Mouse (Mus musculus) adrenal gland (tissue): Measurements from ENCODE around the gene Snta1.
"Not testable (repeated sequence)": the region's sequence is repeated elsewhere in the genome, so short reads cannot be mapped to it uniquely, and the experiment has no call there.

Source experiments
- intact Hi-C: fragments of 180-260 bp; cut with DNase I; formaldehyde crosslinking; loops from one replicate; pipeline ENCODE4 v1.15.1; 2025

Snta1 gene

DNA sequence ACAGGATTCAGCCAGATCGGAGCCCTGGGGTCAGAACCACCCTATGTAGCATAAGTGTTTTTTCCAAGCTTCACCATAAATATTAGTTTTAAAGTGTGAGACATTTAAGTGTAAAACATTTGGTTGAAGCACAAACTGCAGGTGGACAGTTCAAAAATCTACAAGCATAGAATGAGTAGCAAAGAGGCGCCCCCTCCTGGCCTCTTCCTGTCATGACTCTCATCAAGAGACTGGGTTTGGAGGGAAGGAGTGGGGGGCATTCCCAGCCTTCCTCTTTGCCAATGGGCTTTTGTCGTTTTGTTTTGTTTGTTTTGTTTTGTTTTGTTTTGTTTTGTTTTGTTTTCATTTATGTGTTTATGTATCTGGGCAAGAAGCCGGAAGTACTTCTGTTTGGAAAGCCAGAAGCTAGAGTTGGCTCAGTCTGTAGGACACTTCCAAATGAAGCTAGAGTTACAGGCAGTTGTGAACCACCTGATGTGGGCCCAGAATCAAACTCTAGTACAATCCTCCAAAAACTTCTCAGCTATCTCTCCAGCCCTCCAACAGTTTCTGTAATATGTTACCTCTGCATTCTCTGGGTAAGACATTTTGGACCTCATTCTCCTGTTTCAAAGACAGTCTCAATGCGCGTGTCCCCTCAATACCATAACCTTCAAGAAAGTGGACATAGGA lies 33.8 kb downstream of the Snta1 start:
- intact Hi-C loops = loop anchor here (10.0 kb wide), 1 partner anchor 159 kb away; no protein-coding TSS in a partner anchor

DNA sequence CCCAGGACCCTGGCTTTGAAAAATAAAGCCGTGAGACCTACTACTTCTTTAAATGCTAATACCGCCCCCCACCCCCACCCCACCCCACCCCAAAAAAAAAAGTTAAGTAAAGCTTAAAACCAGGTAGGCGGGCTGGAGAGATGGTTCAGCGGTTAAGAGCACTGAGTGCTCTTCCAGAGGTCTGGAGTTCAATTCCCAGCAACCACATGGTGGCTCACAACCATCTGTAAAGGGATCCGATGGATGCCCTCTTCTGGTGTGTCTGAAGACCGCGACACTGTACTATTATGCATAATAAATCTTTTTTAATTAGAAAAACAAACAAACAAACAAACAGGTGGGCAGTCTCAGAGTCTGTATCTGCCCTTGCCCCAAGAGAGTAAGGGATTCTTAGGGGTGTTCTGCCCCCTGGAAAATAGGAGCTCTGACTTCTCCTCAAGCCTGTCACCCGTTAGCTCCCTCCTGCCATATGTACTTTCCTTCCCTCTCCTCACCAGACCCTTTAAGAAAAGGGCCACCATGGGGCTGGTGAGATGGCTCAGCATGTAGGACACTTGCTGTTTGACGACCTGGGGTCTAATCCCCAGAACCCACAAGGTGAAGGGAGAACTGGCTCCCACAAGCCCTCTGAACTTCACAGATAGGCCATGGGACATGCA lies 34.9 kb downstream of the Snta1 start, which contains the start of gene Cdk5rap1:
Cdk5rap1 (minus strand) TSS at position 169 of the 659 bp plus-strand sequence.
- intact Hi-C loops = loop anchor here (10.0 kb wide), 1 partner anchor 158 kb away; no protein-coding TSS in a partner anchor

DNA sequence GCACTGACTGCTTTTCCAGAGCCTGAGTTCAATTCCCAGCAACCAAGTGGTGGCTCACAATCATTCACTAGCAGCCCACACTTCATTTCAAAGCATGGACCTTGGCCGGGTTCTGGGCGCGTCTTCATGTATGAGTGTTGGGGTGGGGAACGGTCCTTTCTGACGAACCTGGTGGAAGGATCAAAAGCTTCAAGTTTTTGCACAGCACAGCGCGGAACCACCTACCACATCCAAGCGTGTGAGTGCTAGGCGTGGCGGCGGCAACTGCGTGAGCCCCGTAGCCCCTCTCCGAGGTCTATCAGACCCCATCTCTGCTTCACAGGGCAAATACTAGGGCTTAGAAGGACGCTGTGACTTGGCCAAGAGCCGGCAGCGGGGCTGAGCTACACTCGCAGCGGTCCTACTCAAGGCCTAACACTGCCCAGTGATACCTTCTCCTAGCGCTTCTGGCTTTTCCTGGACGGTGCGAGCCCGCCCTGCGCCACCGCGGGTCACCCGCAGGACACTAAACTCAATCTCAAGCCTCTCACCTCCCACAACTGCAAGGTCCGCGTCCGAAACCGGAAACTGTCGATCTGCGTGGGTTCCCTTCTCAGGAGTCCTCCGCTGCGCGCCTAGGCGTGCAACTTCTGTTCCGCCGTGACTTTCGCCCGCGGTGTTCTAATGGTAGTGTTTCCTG lies 35.6 kb downstream of the Snta1 start:
- intact Hi-C loops = loop anchor here (10.0 kb wide), 1 partner anchor 157 kb away; no protein-coding TSS in a partner anchor

- intact Hi-C loops = no loop called here
These were observed 40.4 kb downstream of the Snta1 start for GRCm38 (mm10) chr2:154367510-154367909.

DNA sequence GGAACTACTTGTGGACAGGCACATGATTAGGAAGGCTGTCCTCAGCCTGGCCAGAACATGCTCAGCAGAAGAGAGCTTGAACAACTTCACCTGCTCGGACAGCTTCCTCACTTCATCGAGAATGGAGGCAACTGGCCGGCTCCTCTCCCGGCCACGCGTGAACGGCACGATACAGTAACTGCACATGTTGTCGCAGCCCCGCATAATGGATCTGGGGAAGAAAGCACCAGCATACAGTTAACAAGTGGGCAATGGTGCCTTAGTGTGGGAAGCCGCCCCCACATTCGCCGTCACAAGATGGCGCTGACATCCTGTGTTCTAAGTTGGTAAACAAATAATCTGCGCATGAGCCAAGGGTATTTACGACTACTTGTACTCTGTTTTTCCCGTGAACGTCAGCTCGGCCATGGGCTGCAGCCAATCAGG lies 53.9 kb downstream of the Snta1 start:
- intact Hi-C loops = not testable (repeated sequence)

DNA sequence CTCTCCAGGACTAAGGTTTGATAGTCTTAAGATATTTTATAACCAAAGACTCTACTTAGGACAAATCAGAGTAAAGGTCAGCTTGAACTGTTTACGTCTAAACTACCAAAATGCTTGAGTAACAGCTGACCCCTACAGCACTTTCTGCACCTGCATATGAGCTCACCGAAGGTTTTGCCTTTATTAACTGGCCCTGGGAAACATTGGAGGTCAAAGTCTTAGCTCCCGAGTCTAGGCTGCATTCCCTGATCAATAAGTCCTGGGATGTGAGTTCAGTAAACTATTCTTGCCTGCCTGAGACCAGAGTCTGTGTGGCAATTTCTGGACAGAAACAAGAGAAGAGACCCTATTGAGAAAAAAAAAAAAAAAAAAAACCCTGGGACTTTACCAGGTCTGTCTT lies 59.7 kb downstream of the Snta1 start:
- intact Hi-C loops = no loop called here

DNA sequence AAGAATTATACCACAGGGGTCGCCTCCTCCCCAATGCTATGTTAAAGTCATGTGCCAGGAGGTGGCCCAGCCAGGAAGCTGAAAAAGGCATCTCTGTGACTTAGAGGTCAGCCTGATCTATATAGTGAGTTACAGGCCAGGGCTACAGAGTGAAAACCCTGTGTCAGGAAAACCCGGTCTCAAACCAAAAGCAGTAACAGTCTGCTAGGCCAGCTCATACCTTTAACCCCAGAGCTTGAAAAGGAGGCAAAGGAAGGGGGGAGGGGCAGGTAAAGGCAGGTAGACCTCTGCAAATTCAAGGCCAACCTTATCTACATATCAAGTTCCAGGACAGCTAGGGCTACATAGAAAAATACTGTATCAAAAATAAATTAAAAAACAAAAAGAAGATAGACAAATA lies 68.5 kb downstream of the Snta1 start:
- intact Hi-C loops = no loop called here

DNA sequence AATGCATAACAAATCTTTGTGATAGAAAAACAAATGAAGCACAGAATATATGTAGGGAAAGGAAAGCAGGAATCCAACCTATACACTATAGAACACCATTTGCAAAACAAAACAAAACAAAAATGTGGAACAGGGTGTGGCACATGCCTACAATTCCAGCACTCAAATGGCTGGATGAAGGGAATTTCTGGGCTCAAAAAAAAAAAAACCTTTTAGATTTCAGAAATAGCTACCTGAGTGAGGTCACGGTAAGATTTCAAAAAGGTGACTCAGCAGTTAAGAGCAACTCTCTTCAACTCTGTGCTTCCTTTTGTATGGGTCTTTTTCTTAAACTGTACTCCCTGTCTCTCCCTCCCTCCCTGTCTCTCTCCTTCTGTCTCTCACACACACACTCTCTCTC lies 69.7 kb downstream of the Snta1 start:
- intact Hi-C loops = no loop called here

DNA sequence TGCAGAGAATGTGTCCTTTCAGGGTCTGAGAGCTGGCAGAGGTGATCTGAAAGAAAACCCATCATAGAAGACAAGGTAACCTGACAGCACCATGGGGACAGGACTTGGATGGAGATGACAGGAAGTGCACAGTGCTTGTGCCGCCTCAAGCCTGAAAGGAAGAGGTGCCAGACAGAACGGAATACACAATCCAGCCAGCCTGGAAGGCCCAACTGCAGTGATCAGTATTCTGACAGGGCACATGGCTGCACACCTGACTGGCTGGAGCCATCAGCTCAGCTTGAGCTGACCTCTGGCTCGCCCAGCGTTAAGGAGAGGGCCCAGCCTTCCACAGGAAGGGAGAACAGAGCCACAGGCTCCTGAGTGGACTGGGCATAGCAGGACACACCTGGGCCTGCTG lies 72.3 kb downstream of the Snta1 start:
- intact Hi-C loops = no loop called here

DNA sequence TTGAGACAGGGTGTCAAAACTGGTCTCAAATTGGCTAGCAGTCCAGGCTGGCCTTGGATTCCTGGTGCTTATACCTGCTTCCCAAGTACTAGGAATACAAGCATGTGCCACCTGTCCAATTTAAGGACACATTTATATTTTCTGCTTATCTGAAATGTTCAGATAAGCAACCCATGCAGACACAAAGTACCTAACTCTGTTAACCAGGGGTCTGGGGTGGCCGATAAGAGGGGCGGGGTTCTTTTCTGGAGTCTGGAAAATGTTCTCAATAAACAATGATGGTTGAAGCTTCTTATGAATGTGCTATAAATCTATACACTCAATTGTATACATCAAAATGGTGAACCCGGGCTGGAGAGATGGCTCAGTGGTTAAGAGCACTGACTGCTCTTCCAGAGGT lies 81.0 kb downstream of the Snta1 start:
- intact Hi-C loops = no loop called here
